Mouse (Mus musculus): Measurements from ENCODE around the gene Ocrl. TPM values are rescaled to one million over a fixed set of nuclear protein-coding genes. Genes with fewer than 3 reads are reported as not detected.

Ocrl gene
- 10 to 100 TPM; 11.3 to 12.0 TPM for total RNA-seq (2021)
- long read RNA-seq, experiment 1, full-length matches to known transcripts = 3 of 9 reads
- long read RNA-seq, experiment 1, partial matches to known transcripts = 1 of 9 reads
- long read RNA-seq, experiment 1, other reads (novel, unspliced or antisense) = 5 of 9 reads
- long read RNA-seq, experiment 2, full-length matches to known transcripts = 3 of 12 reads
- long read RNA-seq, experiment 2, partial matches to known transcripts = 1 of 12 reads
- long read RNA-seq, experiment 2, other reads (novel, unspliced or antisense) = 8 of 12 reads

DNA sequence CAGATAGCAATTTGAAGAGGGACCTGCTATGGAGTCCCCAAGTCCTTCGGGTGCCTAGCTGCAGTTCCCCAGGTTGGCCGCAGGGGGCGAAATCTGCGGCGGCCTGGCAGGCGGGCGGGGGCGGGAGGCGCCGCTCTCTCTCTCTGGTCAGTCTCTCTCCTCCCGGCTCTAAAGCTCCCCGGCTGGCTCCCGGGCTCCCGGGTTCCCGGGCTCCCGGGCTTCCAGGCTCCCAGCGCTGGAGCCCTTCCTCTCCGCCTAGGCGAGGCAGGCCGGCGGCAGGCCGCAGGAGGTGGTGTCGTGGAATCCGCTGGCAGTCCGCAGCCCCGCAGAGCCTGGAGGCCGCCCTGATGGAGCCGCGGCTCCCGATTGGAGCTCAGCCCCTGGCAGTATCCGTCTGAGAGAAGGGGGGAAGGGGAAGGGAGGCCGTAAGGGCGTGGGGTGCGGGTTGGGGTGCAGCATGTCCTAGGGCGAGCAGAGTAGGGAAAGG is at the start of gene Ocrl:
Gene Ocrl (plus strand): TSS at position 82 of the 487 bp plus-strand sequence.
- DNase-seq (ENCODE audit: low spot score) = peak; percentile 65

DNA sequence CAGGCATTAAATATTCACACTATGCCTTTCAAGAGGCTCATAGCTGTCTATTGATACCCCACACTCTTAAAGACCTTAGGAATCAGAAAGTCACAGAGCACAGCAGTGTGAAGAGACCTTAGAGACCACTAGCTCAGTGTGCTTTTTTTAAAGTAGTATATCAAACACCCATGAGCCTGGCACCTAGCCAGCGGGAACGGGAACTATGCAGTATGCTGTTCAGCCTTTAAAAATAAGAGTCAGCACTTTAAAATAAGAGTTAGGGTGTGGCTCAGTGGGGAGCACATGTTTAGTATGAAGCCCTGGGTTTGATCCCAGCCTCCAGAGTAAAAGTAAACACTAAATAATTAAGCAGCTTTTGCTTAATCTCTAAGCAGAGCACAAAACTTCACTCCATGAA is 32.1 kb upstream of the Ocrl start:
- peak; percentile 6 for DNase-seq (ENCODE audit: low spot score)

DNA sequence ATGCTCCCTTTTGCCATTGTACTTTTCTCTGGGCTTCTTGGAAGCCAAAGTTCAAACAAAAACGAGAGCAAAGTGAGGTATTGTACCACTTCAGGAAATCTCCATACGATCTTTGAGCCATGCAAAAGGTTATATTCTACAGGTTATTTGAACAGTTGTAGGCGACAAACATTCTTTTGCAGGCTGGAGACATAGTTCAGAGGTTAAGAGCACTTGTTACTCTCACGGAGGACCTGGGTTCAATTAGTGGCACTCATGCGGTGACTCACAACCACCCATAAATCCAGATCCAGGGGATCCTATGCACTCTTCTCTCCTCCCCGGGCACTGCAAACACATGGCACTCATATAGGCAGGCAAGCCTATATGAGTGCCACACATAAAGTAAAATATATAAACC is 29.4 kb upstream of the Ocrl start:
- DNase-seq (ENCODE audit: low spot score) = no peak

DNA sequence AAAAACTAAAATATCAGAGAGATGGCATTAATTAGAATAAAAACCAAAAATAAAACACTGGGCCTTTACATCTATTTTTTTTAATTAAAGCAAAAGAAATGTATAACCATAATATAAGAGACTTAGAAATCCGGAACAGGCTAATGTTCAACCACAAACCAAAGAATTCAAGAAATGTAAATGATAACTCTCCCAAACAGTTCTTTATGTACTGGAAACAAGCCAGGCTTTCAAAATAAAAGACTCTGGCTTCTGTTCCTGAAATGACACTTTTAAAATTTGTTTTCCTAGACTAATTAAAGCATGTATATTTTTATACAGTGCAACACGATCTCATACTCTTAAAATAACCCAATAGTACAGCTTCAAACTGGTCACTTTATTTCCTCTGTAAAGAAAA is 24.8 kb upstream of the Ocrl start:
- no peak for DNase-seq (ENCODE audit: low spot score)

DNA sequence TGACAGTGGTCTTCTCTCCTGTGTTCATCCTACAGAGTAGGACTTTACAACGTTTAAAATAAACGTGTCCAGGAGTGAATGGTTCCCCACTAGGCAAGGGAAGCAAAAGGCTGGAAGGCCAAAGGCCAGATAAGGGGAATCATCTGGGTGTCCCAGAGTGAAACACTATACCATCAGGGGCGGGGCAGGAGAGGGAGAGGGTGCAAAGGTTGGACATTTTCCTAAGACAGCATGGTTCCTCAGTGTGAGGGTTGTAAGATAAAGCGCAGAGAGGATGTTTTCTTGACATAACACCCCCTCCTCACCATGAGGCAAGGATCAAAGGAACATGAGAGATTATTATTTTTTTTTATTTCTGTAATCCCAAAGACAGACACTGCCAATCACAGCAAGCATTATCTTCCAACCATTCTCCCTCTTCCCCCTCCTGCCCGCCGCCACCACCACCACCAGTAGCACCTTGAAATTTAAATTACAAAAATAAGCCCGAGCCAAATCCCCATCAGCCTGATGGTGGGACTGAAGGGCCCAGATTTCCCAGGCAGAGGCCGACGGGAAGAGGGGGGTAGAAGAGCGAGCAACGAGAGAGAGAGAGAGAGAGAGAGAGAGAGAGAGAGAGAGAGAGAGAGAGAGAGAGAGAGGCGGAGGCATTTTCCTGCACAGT is 20.8 kb upstream of the Ocrl start:
- DNase-seq (ENCODE audit: low spot score) = peak; percentile 3

DNA sequence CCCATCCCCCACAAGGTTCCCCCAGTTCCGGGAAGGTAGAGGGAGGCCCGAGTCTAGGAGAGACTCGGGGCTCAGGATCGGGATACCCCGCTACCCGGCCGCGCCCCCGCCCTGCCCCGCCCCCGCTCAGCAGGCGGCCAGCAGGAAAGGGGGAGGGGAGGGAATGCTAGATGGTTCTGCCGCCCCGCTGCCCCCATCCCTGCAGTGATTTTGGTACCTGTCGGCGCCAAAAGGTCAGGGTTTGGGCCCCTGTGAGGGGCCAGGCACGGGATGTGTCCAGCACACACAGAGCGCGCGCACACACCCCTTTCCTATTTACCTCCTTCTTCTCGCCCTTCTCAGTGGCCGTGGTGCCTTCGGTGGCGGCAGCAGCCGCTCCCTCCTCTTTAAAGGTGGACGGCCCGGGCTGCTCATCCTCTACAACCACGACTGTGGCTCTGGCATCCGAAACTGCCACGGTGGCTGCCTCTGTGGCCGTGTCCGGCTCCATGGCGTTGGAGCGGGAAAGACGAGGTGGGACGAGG is 20.2 kb upstream of the Ocrl start:
- DNase-seq (ENCODE audit: low spot score) = no peak

DNA sequence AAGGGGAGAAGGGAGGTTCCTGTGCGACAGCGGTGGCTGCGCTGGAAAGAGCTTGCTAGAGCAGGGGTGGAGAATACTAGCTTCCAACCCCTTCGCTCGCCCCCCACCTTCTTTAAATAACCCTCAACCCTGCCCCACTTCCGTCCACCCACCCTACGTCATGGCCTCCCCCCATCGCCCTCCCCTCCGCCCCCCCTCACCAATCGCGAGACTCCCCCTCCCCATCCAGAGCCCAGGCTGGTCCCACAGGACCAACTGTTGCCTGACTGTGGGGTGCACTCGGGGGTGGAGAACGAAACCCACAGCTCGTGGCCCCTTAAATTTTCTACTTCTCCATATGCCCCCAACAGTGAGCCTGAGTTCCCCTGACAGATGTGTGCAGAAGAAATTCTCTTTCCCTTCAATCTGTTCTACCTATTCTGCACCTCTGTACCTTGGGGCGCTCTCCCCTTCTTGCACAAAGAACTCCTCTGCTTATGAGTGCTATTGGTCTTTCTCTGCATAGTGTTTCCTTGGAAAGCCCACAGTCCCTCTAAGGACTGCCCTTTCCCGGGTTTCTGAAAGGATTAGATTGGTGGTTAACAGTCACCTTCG is 19.7 kb upstream of the Ocrl start, which contains the start of gene Smarca1:
Gene Smarca1 (minus strand): TSS at position 544 of the 594 bp plus-strand sequence.
- no peak for DNase-seq (ENCODE audit: low spot score)

DNA sequence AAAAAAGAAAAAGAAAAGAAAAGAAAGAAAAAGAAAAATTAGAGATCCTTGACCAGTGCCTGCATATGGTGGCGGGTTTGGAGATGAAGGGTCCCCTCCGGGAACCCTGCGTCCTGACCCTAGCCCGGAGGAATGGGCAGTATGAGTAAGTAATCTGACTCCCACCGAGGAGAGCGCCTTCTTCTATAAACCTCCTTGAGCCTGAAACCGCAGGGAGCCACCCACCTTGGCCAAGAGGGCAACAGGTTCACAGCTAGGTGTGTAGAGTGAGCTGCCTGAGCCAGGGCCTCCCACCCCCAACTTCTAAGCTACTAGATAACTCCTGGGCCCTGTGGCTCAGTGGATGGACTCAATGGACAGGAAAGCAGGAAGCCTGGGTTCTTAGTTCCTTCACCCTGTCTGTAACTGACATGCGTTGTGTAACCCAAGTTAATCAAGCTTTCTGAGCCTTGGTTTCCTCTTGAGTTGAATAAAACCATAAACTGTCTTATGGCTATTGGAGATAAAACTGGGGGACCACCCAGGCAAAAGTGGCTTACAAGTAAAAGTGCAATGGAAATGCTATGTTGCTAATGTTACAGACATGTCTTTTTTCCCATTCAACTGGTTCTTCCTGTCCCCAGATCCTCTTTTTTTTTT is 836 bp downstream of the Ocrl start:
- peak; percentile 16 for DNase-seq (ENCODE audit: low spot score)

DNA sequence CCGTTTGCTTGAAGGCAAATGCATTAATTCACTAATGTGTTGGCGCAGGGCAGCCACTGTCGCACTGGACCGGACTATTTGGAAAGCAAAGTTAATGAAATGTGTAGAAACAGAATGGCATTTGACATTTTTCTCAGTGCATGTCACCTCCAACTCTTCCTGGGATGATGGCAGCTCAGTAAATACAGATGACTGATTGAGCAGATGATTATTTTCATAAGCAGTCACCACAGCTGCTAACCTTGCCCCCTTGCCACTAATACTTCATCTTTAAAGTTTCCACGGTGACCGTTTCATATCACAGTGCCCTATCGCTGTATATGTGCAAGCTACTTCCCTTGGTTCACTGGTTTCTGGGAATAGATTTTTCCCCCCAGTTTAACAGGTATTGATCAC is 1.4 kb downstream of the Ocrl start:
- DNase-seq (ENCODE audit: low spot score) = no peak

DNA sequence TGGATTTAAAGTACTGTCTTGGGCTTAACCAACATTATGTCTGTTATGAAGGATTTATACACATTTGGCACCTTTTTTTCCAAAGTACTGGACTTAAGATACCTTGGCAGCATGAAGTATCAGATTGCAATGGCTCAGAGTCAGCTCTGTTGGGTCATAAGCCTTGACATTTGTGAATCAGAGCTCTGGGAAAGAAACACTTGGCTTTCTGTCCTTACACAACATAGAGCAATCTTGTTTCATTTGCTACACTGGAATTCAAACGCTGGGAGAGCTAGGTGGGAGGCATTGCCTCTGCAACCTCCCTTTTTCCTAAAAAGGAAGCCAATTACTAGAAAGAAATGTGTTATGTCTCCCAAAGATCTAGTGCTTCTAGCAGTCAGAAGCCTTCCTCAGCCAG is 4.6 kb downstream of the Ocrl start:
- peak; percentile 29 for DNase-seq (ENCODE audit: low spot score)

DNA sequence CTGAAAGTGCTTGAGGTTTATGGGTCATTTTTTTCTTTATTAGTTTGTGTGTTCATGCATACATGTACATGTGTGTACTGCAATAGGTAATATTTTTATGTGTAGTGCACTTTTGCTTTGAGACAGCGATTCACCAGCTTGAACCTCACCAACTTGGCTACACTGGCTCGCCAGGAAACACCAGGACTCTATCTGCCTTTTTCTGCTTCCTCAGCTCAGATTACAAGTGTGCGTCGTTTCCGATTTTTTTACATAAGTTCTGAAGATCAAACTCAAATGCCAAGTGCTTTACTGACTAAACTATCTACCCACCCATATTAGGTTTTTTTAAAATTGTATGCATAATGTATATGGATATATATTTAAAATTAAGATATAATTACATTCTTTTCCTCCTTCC is 8.4 kb downstream of the Ocrl start:
- DNase-seq (ENCODE audit: low spot score) = no peak

DNA sequence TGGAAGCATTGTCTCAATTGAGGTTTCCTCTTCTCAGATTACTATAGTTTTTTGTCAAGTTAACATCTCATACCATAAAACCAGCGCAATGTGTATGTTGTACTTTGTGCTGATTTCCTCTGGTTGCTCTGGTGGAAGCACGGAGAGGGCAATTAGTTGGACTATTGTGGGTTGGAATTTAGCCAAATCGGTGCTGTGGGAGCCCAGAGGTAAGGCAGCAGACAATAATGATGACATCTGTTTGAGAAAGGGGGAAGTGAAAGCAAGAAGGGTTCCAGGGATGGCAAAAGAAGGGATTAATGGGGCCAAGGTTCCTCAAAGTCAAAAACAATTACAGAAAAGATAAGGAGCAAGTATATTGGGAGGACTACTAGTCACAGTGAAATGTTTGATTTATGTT is 15.8 kb downstream of the Ocrl start:
- DNase-seq (ENCODE audit: low spot score) = no peak

DNA sequence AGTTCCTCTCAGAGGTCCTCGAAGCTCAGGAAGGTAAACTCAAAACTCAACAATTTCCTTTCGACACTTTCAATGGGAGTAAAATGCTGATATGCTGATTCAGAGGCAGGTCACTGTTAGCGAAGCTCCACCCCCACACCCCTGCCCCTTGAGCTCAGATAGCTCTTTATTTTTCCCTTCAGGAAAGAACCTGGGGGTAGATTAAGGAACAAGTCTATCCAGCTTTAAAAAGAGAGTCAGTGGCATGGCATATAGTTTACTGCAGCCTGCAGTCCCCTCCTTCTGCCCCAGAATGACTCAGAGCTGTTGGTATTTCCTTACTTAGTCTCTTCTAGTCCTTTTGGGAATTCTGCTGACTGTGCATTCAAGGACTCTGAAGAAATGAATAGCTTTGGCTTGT is 18.3 kb downstream of the Ocrl start:
- DNase-seq (ENCODE audit: low spot score) = no peak

DNA sequence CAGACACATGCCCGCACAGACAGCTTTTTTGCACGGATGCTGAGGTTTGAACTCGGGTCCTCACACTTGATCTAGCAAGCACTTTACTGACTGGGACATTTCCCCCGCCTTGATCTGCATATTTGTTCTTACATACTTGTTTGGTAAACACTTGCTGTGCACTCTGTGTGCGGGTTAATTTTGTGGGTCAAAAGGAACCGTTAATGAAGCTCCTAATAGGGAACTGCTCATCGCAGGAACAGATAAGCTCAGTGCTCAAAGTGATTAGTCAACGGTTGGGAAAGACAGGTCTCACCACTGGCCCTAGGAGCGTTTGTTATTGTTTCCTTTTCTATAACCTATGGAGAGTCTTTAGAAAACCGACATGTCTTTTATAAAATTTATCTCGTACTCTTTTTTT is 22.2 kb downstream of the Ocrl start:
- no peak for DNase-seq (ENCODE audit: low spot score)

DNA sequence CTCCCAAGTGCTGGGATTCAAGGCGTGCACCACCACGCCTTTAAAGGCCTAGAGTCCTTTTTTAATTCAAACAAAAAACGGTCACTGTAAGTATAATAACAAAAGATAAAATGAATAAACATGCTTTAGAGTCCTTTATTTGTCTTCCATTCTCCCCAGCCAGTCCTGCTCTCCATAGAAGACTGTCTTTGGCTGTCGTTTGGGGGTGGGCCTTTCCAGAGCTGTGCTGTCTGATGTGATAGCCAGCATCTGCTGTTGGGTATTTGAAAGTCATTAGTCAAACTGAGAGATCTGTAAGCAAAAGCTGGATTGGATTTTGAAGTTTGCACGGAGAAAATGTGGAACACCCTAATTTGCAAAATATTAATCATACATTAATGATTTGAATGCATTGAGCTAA is 24.7 kb downstream of the Ocrl start:
- DNase-seq (ENCODE audit: low spot score) = no peak

DNA sequence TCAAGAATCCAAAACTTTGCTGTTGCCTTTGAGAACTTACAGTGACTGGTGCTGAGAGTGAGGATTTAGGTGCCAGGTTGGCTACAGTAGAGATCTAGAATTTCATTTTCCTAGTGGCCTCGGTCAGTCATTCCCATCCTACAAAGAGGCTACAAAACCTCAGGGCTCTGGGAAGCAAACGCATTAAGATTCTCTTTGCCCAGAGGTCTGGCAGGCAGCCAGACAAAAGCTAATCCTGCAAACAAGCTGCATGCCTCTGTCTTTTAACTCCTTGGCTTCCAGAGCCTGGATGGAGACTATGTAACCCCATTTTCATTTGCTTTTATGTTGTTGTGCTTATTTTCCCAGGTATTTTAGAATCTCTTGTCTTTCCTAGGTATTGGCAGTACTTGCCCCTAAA is 25.6 kb downstream of the Ocrl start:
- DNase-seq (ENCODE audit: low spot score) = no peak

DNA sequence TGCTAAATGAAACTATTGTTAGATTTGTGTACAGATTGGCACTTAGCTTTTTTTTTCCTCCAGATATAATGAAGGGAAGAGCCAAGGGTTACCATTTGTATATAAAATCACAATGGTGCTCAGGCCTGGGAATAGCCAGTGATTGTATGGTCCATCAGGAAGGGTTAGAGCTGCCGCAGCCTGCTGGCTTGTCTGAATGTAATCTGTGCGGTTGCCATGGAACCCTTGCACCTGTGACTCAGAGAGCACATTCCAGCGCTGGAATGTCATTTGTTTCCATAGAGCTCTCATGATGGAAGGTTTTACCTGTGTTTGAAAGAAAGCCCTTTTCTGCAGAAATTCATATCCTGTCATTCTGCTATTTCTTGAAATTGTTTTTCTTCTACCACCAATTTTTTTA is 37.5 kb downstream of the Ocrl start:
- no peak for DNase-seq (ENCODE audit: low spot score)

DNA sequence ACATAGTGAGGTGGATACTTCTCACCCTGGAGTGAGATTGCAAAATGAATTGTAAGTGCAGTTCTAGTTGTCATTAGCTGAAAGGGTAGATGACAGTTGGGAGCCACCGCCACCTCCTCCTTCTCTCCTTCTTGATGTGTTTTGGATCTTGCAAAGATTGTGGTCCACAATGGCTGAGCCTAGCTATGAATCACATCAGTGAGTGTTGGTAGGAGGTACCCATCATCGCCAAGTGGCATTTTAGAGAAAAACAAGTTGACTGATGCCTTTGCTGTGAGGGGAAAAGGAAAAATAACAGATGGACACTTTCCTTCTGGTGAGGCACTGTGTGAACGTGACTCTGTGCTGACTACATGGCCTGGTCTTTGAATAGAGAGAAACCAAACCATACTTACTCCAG is 50.4 kb downstream of the Ocrl start:
- no peak for DNase-seq (ENCODE audit: low spot score)

DNA sequence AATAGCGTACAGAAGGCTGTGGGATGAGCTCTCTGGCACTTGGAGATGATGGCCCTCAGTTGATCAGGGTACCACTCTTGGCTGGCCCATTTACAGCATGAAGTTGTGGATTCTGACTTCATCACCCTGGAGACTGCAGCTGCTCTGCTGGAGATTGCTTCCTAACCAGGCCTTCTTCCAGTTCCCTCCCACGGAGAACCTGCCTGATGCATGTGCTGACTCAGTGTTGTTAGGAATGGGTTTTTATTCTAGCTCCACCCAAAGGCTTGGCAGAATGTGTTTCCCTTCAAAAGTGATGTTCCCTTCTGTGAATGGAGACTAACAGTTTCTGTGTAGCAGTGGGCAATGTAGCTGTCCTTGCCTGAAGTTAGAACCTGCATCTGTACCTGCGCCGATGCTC is 58.2 kb downstream of the Ocrl start:
- peak; percentile 24 for DNase-seq (ENCODE audit: low spot score)

DNA sequence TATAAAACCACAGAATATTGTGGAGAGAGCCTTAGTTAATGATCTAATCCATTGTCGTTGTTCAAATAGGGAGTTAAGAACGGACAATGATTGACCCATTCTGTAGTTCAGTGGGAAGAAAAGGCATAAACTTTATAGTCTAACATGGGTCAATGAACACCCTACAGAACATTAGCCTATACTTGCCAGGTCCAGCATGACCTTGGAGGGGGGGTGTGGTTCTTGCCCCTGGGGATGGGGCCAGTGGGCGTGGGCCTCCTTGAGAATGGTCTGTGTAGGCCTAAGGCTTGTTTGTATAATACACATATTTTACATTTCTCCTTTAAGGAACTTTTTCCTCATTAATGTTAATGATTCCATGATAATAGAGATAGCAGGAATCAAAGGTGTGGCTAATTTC is 58.7 kb downstream of the Ocrl start:
- no peak for DNase-seq (ENCODE audit: low spot score)

DNA sequence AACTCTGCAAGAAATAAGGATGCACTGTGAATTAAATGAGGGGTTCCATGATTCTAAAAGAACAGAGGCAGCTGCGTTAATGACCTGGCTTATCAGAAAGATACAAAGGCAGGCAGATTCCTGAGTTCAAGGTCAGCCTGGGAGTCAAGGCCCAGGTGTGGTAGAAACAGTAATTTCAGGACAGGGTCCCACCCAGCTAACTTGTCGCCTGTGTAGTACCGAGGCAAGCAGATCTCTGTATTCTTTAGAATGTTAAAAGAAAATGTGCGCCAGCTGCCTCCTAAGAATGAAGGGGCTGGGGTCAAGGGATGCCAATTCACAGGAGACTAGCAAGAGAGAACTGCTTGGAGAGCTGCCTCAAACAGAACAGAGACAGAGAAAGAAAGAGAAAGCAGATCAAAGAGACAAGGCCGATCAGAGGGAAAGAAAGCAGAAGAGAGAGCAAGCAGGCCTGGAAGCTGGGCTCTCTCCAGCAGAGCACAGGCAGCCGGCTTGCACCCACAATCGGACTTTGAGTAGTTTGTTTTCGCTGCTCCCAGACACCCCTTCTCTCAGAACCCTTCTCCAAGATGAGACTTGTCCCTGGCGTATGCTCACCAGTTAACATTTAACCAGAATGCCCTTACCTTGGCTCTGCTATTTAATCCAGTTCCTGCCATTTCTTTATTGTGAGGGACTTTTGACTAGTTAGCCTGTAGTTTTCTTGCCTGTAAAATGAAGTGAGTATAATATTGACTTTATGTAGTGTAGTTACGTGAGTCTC is 59.4 kb downstream of the Ocrl start:
- DNase-seq (ENCODE audit: low spot score) = no peak

Measured in gastrocnemius, adult 18-20 months (tissue).